14 mouse cellular contexts compared by ENCODE assay signal in genomic region chr14:101605843-101606242, GRCm38 (mm10). TPM values are rescaled to one million over a fixed set of nuclear protein-coding genes. Genes with fewer than 3 reads are reported as not detected.
A peak's percentile ranks its signal among the peaks of the same experiment; 100 is the strongest.
DNase-seq lines count a peak whose midpoint lies in the region; ATAC-seq and TF ChIP-seq lines count a peak whose summit lies in the region.
"Had no signal": no experiment of that assay in that cellular context is flagged by ENCODE, and none has a peak within 500 bp of the region (broad histone marks: within the 10 kb centered on the region; RNA-seq: fewer than 3 reads in every experiment).

No protein-coding gene starts in this region.

- TF ChIP-seq CTCF in gastrocnemius, adult 2 months (IDR thresholded peaks at IDR 0.05), result peak; percentile 14; the same call in 1 of the 2 replicates
- TF ChIP-seq CTCF in layer of hippocampus, adult 2 months (conservative IDR thresholded peaks at IDR 0.05), result peak; percentile 62

- ATAC-seq in common myeloid progenitor, adult 5-6 weeks (replicated peaks; ENCODE audit: low read depth, poor library complexity, severe bottlenecking), result peak; percentile 31; the same call in 1 of the 2 replicates

- no peak for DNase-seq in gastrocnemius, adult 2 months
- DNase-seq in gastrocnemius, postnatal 10 days, result no peak
- no peak for DNase-seq in layer of hippocampus, adult 2 months (ENCODE audit: low spot score in 2 of 2)
- no peak for DNase-seq in layer of hippocampus, adult 18-20 months (ENCODE audit: low spot score in 2 of 2)
- DNase-seq in A20 (ENCODE audit: low read depth, low spot score), result peak; percentile 56
- no peak for DNase-seq in cerebellum, adult 11 months
- DNase-seq in right cerebral cortex, adult 18-20 months, result no peak
- DNase-seq: cerebellum, adult 18-20 months; embryo, embryonic 11 days; kidney, adult 9 months; liver, embryonic 13.5 days had no signal

- intact Hi-C loops in gastrocnemius, adult 2 months (cut with DNase I), result no loop called here

- no peak overlapping the region for H3K27ac ChIP-seq in gastrocnemius, adult 2 months
- no peak overlapping the region for H3K27ac ChIP-seq in layer of hippocampus, adult 2 months
- H3K27ac ChIP-seq: liver, embryonic 13.5 days had no signal

- no peak overlapping the region for H3K4me3 ChIP-seq in gastrocnemius, adult 2 months
- H3K4me3 ChIP-seq in layer of hippocampus, adult 2 months, result no peak overlapping the region
- H3K4me3 ChIP-seq: erythroblast, embryonic 14.5 days; liver, embryonic 13.5 days; myocyte had no signal

RNA-seq across cellular contexts. Expression of gene Tbc1d4, which starts 3.1 kb away (rescaled TPM):
- total RNA-seq in gastrocnemius, adult 2 months (2021), result 10 to 100 TPM; 28.8 to 62.9 TPM
- 10 to 100 TPM; 28.5 to 36.4 TPM for total RNA-seq in gastrocnemius, postnatal 10 days (2021)
- 10 to 100 TPM; 10.4 to 11.3 TPM for total RNA-seq in layer of hippocampus, adult 2 months (2021)
- 1 to 10 TPM; 8.8 to 9.8 TPM for total RNA-seq in layer of hippocampus, adult 18-20 months (2021)
- 17.2 and 20.1 TPM in 2 replicates for total RNA-seq in common myeloid progenitor, adult 5-6 weeks (2017)

RNA-seq across cellular contexts. Expression of gene Commd6, which starts 34.6 kb away (rescaled TPM):
- total RNA-seq in gastrocnemius, adult 2 months (2021), result 10 to 100 TPM; 11.5 to 14.7 TPM
- 10 to 100 TPM; 23.5 to 27.2 TPM for total RNA-seq in gastrocnemius, postnatal 10 days (2021)
- 10 to 100 TPM; 53.4 to 56.3 TPM for total RNA-seq in layer of hippocampus, adult 2 months (2021)
- total RNA-seq in layer of hippocampus, adult 18-20 months (2021), result 10 to 100 TPM; 54.1 to 57.3 TPM
- 24.2 and 33.8 TPM in 2 replicates for total RNA-seq in common myeloid progenitor, adult 5-6 weeks (2017)

RNA-seq across cellular contexts. Expression of gene Uchl3, which starts 47.9 kb away (rescaled TPM):
- 10 to 100 TPM; 25.9 to 32.9 TPM for total RNA-seq in gastrocnemius, adult 2 months (2021)
- 10 to 100 TPM; 41.4 to 43.3 TPM for total RNA-seq in gastrocnemius, postnatal 10 days (2021)
- 10 to 100 TPM; 46.2 to 54.9 TPM for total RNA-seq in layer of hippocampus, adult 2 months (2021)
- 10 to 100 TPM; 49.7 to 51.5 TPM for total RNA-seq in layer of hippocampus, adult 18-20 months (2021)
- 74.5 and 76.4 TPM in 2 replicates for total RNA-seq in common myeloid progenitor, adult 5-6 weeks (2017)
